Mouse (Mus musculus): ENCODE measurements around the gene Cckar.

Cckar gene

DNA sequence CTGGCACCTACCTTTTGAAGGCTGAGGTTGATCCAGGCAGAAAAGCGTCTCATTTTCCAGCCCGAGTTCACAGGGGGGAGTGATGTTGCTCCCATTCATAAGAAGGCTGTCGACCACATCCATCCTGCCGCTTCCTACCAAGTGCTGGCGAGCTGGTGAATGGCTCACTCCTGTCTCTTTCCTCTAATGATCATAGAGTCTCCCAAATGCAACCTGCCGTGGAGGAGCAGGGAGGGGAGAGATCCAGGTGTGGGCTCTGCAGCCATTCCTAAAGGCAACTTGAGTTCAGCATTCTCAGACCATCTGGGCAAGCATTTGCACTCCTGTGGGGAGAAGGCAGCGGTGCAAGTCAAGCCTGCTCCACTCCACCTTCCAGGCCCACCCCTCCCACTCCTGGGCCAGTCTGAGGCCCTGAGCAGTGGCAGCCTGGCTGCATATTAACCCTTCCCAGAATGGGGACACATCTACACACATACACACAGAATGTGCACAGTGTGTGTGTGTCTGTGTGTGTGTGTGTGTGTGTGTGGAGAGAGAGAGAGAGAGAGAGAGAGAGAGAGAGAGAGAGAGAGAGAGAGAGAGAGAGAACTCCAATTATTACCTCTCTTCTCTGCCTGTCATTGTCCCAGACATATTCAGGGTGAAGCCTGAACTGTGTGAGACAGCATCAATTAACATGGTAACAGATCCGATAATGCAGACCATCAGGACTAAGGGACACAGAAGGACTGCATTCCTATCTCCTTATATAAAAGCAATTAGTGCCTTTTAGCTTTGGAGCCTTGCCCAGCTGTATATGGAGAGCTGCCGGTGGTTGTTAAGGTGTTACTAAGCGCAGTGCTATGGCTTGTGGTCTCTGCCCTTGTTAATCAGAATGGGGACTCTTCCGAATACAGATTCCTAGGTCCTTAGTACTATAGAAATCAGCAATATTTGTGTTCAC is at the start of gene Cckar:
Gene Cckar, minus strand, starts transcription at position 471 of the 943 bp plus-strand sequence.
- DNase-seq (ENCODE audit: low read depth, low spot score), result no peak

DNA sequence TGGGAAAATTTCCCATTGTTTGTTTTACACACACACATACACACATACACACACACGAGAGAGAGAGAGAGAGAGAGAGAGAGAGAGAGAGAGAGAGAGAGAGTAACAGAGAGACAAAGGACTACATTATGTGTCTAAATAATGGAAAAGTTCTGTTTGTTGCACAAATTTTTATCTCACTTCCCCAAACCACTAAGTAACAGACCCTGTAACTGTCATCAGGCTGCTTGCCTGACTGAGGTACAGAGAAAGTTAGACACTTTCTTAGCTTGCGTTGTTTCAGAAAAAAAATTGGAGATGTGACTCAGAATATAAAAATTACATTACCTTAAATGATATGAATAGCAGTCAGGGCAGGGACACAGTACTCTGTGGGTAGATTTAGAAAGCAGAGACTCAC is 36.6 kb upstream of the Cckar start:
- no peak for DNase-seq (ENCODE audit: low read depth, low spot score)

DNA sequence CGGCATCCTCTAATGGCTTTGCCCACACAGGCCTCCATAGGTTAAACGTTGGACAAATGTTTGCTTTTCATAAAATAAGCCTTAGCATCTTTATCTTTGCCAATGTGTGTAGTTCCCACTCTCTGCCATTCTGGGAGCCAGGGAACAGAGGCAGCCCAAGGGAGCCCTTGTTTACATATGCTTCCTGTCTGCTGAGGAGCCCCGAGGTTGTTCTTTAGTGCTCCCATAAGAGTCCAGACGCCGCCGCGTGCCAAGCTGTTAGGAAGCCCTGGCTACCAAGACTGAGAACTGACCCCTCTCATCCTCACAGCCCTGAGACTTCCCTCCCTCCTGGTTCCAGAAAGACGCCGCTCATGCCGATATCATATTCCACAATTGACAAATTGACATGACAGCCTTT is 25.4 kb upstream of the Cckar start:
- no peak for DNase-seq (ENCODE audit: low read depth, low spot score)

GRCm38 (mm10) chr5:53727606-53728005 is 20.1 kb upstream of the Cckar start:
- DNase-seq (ENCODE audit: low read depth, low spot score), result no peak

DNA sequence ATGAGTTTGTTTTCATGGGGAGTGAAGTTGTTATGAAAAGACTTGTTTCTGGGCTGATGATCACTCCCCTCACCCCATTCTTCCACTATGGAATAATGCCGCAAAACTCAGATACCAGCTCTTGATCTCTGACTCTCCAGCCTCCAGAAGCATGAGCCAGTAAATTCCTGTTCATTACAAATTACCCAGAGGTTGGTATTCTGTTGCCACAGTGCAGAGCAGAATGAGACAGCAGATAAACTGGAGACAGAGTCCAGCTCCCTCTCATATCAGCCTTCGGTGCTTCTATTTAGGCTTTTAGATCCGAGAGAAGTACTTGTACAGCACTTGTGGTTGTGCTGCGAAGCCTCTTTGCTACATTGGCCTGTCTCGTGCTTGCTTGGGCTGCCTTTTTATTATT is 18.5 kb upstream of the Cckar start:
- no peak for DNase-seq (ENCODE audit: low read depth, low spot score)

DNA sequence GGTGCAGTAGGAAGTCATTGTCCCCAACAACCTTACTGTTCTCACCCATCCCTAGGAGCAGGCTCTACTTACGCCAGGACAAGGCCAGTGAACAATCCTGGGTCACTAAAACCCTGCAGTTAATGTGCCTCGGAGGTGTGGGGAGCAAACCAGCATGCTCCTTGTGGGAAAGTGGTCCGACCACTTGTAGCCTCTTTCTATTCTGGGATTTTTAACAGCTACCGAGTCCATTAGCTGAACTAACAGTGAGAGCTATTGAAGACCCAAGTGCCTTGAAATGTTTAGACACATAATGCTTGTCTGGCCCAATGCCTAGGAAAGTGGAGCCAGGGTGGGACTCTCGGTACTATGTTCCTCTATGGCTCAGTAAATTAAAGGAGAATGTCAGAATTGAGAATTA is 9.0 kb upstream of the Cckar start:
- DNase-seq (ENCODE audit: low read depth, low spot score), result no peak

DNA sequence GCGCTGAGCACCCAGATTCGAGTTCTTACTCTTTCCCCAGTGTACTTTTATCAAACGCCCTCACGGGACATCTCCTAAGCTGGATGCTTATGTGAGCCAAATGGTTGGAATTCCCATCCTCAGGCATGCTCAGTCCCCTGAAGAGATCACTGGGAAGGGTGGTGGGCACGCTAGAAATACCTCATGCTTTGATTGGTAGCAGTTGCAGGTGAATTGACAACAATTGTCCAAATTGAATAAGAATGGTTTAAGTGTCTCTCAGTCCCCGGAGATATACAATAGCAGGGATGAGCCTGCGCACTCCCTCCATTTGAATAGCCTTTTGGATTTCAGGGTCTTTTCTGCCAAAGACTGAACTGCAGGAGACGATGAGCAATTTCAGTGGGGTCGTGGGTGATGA is 3.8 kb upstream of the Cckar start:
- DNase-seq (ENCODE audit: low read depth, low spot score), result peak; percentile 74

- DNase-seq (ENCODE audit: low read depth, low spot score), result no peak
Observed at GRCm38 (mm10) chr5:53708191-53708590, 686 bp upstream of the Cckar start.

- DNase-seq (ENCODE audit: low read depth, low spot score), result no peak
Observed at GRCm38 (mm10) chr5:53702686-53703085, 4.8 kb downstream of the Cckar start.

DNA sequence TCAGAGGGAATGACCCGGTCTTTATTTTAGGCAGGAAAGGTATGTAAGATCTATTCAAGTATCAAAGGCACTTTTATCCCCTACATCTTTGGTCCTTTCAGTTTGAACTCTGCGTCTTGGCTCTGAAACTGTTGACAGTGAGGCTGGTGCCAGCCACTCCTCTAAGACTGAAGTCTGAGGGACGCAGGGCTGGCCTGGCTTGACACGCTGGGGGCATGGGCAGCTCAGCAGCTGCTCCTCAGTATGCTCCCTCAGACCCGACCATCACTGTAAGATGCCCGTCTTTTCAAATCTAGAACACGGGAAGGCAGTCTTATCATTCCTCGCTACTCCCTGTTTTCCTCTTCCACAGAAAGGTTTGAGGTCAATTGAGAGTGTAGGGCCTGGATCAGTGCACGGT is 9.7 kb downstream of the Cckar start:
- no peak for DNase-seq (ENCODE audit: low read depth, low spot score)

- no peak for DNase-seq (ENCODE audit: low read depth, low spot score)
Observed at GRCm38 (mm10) chr5:53696701-53697100, 10.8 kb downstream of the Cckar start.

GRCm38 (mm10) chr5:53692662-53693061 is 14.8 kb downstream of the Cckar start:
- DNase-seq (ENCODE audit: low read depth, low spot score), result peak; percentile 19

DNA sequence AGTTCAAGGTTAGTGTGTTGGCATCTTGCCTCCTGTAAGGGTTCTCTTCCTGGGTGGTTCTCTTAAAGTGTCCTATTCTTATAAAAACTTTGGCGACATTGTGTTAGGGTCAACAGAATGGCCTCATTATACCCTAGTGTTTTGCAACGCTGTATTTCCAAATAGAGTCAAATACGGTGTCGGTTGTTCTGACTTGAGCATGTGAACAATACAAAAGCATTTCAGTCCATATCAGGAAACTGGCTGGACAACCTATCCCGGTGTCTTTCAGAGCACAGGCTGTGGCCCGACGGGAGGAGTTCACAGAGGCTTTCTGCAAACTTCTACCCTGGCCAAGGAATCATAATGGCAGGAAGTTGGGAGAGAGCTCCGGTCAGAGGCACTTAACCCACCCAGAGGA is 15.4 kb downstream of the Cckar start:
- no peak for DNase-seq (ENCODE audit: low read depth, low spot score)

DNA sequence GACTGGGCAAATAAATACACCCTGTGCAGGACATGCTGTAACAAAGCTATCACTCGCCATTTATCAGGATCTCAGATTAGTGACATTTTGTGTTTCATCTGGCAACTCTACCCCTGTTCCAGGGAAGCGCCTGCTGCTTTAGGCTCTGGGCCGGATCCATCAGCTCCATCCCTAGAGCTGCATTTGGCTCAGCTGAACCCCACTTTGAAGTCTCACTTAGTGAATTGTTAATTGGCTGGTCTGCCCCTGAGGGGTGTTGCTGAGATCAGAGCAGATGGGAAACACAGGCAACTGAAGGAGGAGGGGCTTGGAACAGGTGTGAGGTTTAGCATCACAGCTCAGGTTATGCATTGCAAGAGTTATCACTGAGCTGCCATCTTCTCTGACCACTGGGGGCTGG is 15.9 kb downstream of the Cckar start:
- no peak for DNase-seq (ENCODE audit: low read depth, low spot score)

GRCm38 (mm10) chr5:53688326-53688725 is 19.2 kb downstream of the Cckar start:
- DNase-seq (ENCODE audit: low read depth, low spot score), result no peak

DNA sequence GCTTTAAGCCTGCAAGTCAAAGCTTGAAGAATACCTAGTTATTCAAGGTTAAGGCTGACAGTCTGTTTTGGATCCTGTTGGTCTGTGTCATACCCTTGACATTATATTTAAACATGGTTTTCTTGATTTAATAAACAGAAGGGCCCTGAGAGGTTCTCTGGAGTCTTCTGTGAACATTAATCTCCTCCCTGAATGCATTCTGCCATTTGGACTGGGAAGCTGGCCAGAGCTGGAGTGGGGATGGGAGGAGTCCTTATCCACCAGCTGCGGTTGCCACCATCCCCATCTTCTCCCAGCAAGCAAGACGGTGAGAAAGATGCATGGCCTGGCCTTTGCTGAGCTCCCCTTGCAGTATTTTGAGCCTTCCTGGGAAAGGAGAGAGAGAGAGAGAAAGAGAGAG is 21.1 kb downstream of the Cckar start:
- no peak for DNase-seq (ENCODE audit: low read depth, low spot score)

- DNase-seq (ENCODE audit: low read depth, low spot score), result no peak
Observed at GRCm38 (mm10) chr5:53685623-53686022, 21.9 kb downstream of the Cckar start.

- DNase-seq (ENCODE audit: low read depth, low spot score), result no peak
Observed at GRCm38 (mm10) chr5:53684417-53684816, 23.1 kb downstream of the Cckar start.

GRCm38 (mm10) chr5:53683916-53684315 is 23.6 kb downstream of the Cckar start:
- no peak for DNase-seq (ENCODE audit: low read depth, low spot score)

- no peak for DNase-seq (ENCODE audit: low read depth, low spot score)
Observed at GRCm38 (mm10) chr5:53679651-53680050, 27.9 kb downstream of the Cckar start.

DNA sequence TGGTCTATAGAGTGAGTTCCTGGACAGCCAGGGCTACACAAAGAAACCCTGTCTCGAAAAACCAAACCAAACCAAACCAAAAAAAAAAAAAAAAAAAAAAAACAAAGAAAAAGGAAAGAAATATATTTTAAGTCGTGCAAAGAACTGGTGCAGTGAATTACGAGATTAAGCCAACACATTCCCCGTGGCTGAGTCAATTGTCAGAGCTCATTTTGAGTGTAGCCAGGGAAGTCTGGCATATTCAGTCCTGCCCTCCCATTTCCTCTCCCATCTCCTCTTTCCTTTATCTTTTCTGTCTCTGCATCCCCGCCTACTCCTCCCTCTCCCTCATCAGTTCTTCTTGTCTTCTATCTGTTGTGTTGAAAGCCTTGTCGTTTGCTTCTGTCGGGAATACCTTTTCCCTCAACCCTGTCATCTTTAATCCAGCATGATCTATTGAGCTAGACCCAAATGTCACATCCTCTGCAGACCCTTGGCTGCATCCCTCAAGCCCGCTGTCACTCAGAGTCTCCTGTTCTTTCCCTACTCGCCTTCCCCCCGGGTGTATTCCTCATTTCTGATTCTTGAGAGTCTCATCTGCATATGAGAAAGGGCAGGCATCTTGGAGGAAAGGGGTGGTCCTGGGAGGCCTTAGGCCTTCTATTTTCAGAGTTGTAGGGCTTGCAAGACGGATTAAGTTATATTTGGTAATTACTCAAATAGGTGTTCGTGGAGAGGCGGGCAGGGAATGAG is 29.3 kb downstream of the Cckar start:
- peak; percentile 25 for DNase-seq (ENCODE audit: low read depth, low spot score)

DNA sequence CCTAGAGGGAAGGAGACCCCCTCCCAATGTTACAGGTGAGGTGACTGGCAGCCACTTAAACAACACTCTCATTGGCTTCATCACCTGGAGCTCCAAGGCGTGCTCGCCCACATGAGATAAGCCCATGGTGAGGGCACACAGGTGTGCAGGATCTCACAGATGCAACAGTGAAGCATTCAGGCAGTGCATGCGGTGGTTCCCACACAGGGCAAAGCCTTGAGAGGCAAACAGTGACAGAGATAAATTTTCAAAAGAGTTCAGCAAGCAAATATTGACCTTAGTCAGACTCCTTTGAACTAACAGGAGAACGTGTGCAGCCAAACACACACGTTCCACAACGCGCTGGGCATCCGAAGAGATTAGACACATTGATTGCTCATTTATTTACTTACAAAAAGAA is 30.8 kb downstream of the Cckar start:
- no peak for DNase-seq (ENCODE audit: low read depth, low spot score)

Measured in ES-CJ7 (cell line).